Mouse (Mus musculus) hindbrain, embryonic 13.5 days (tissue): Measurements from ENCODE around the gene Ttk. TPM values are rescaled to one million over a fixed set of nuclear protein-coding genes. Genes with fewer than 3 reads are reported as not detected.

Experiments used
- ATAC-seq: fragments of 200-750 bp; cut with Nextera tagmentation; 2 replicates; pipeline ENCODE4 v1.8.0; 2017; ENCODE audit warnings: moderate TSS enrichment; ENCODE audit not compliant: low FRiP score
- H3K27ac ChIP-seq: fragments of 300-500 bp; sonication (generic); 2 replicates; pipeline ENCODE4 v1.5.1; 2015; ENCODE audit warnings: inconsistent platforms, mild to moderate bottlenecking, moderate library complexity
- H3K27me3 ChIP-seq: fragments of 300-500 bp; sonication (generic); 2 replicates; pipeline ENCODE4 v1.6.1; 2015; ENCODE audit warnings: mild to moderate bottlenecking, inconsistent platforms
- H3K36me3 ChIP-seq: fragments of 300-500 bp; sonication (generic); 2 replicates; pipeline ENCODE4 v1.6.1; 2015; ENCODE audit warnings: mild to moderate bottlenecking, inconsistent platforms
- H3K4me1 ChIP-seq: fragments of 300-500 bp; sonication (generic); replicated peaks from 2 replicates; pipeline ENCODE4 v1.6.1; 2015; ENCODE audit warnings: inconsistent platforms
- H3K4me2 ChIP-seq: fragments of 300-500 bp; sonication (generic); 2 replicates; pipeline ENCODE4 v1.6.1; 2015; ENCODE audit warnings: inconsistent platforms, mild to moderate bottlenecking, moderate library complexity
- H3K4me3 ChIP-seq: fragments of 300-500 bp; sonication (generic); 2 replicates; pipeline ENCODE4 v1.5.1; 2015; ENCODE audit warnings: mild to moderate bottlenecking, inconsistent platforms
- H3K9ac ChIP-seq: fragments of 300-500 bp; sonication (generic); 2 replicates; pipeline ENCODE4 v1.6.1; 2015; ENCODE audit warnings: mild to moderate bottlenecking, inconsistent platforms
- H3K9me3 ChIP-seq: fragments of 300-500 bp; sonication (generic); 2 replicates; pipeline ENCODE4 v1.6.1; 2016; ENCODE audit warnings: inconsistent platforms
- WGBS: fragments of 180-500 bp; shearing (Covaris S2); methylation state at CpG from one replicate; pipeline ENCODE4 v1.1.7; 2015; 5-methylcytosine and 5-hydroxymethylcytosine counted together
- polyA plus RNA-seq: library from polyadenylated mRNA; unstranded; fragments of >200 nt; fragmentation: Nextera tagmentation; extraction: Ambion mirVana; gene quantifications from 2 replicates; pipeline ENCODE4 v1.2.1, GENCODE M21; 2015

The Ttk gene
- polyA plus RNA-seq, 1 experiment from 2014 or later = 8.3 TPM

GRCm38 (mm10) chr9:83907017-83907416 lies 72.5 kb downstream of the Ttk start:
- Histone ChIP-seq H3K27me3 (no peaks in the 10 kb centered on the region), H3K27ac (no peak overlapping the region), H3K36me3 (no peaks in the 10 kb centered on the region), H3K4me3 (no peak overlapping the region), H3K9me3 (no peaks in the 10 kb centered on the region), H3K4me2 (no peak overlapping the region), H3K9ac (no peak overlapping the region), H3K4me1 (no peaks in the 10 kb centered on the region)
- 88% methylated on average over 3 of the region's 3 CpGs for WGBS
- no peak for ATAC-seq

DNA sequence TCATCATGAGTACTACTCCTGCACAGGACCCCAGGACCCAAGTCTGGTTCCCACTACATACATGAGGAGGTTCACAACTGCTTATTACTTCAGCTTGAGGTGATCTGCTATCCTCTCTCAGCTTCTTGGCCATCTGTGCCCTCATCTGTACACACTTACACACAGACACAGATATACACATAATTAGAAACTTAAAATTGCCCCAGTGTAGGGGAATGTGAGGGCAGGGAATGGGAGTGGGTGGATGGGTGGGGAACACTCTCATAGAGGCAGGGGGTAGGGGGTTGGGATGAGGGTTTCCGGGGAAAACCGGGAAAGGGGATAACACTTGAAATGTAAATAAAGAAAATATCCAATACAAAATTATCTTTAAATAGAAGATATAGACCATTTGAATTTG lies 75.3 kb downstream of the Ttk start:
- Histone ChIP-seq H3K9ac (no peak overlapping the region), H3K27ac (no peak overlapping the region), H3K36me3 (no peaks in the 10 kb centered on the region), H3K4me3 (no peak overlapping the region), H3K27me3 (no peaks in the 10 kb centered on the region), H3K9me3 (no peaks in the 10 kb centered on the region), H3K4me2 (no peak overlapping the region), H3K4me1 (no peaks in the 10 kb centered on the region)
- ATAC-seq = no peak
- 93% methylated on average over 2 of the region's 2 CpGs for WGBS

GRCm38 (mm10) chr9:83910926-83911325 lies 76.4 kb downstream of the Ttk start:
- no peak overlapping the region for H3K27ac ChIP-seq
- H3K9ac ChIP-seq = no peak overlapping the region
- no peaks in the 10 kb centered on the region for H3K36me3 ChIP-seq
- 87% methylated on average over 2 of the region's 2 CpGs for WGBS
- H3K9me3 ChIP-seq = no peaks in the 10 kb centered on the region
- H3K4me3 ChIP-seq = no peak overlapping the region
- no peaks in the 10 kb centered on the region for H3K27me3 ChIP-seq
- H3K4me1 ChIP-seq = no peaks in the 10 kb centered on the region
- no peak overlapping the region for H3K4me2 ChIP-seq
- ATAC-seq = no peak

Other genes with a start within 250 kb of the Ttk start
- gene Elovl4, start 28.4 kb upstream of the Ttk start, polyA plus RNA-seq = 82.7 and 82.8 TPM in 2 replicates
- gene Bckdhb, start 90.5 kb downstream of the Ttk start, polyA plus RNA-seq = 27.2 and 32.5 TPM in 2 replicates